Mouse (Mus musculus): ENCODE measurements around the gene Slc31a1.

The Slc31a1 gene

GRCm38 (mm10) chr4:62408601-62409282, 48.2 kb downstream of the Slc31a1 start, which contains the start of the genes Cdc26 and Prpf4:
Gene Cdc26, minus strand, starts transcription at chr4:62408642.
Gene Prpf4, plus strand, starts transcription at chr4:62408797.
- peak; percentile 99 for DNase-seq

- DNase-seq = no peak
Measured at GRCm38 (mm10) chr4:62409615-62410014, 49.1 kb downstream of the Slc31a1 start.

GRCm38 (mm10) chr4:62410325-62410724, 49.8 kb downstream of the Slc31a1 start:
- no peak for DNase-seq

GRCm38 (mm10) chr4:62411606-62412005, 51.1 kb downstream of the Slc31a1 start:
- DNase-seq = no peak

GRCm38 (mm10) chr4:62418448-62418847, 57.9 kb downstream of the Slc31a1 start:
- DNase-seq = no peak

- no peak for DNase-seq
Measured at GRCm38 (mm10) chr4:62419091-62419490, 58.6 kb downstream of the Slc31a1 start.

GRCm38 (mm10) chr4:62425891-62426290, 65.4 kb downstream of the Slc31a1 start:
- no peak for DNase-seq

- peak; percentile 58 for DNase-seq
Measured at GRCm38 (mm10) chr4:62427978-62428758, 67.6 kb downstream of the Slc31a1 start.

- DNase-seq = no peak
Measured at GRCm38 (mm10) chr4:62429616-62430015, 69.1 kb downstream of the Slc31a1 start.

GRCm38 (mm10) chr4:62430678-62431077, 70.2 kb downstream of the Slc31a1 start:
- no peak for DNase-seq

GRCm38 (mm10) chr4:62431522-62431921, 71.0 kb downstream of the Slc31a1 start:
- DNase-seq = no peak

GRCm38 (mm10) chr4:62433939-62434870, 73.7 kb downstream of the Slc31a1 start:
- no peak for DNase-seq

- no peak for DNase-seq
Measured at GRCm38 (mm10) chr4:62435081-62435480, 74.6 kb downstream of the Slc31a1 start, which contains the start of gene Rnf183. Gene Rnf183, minus strand, starts transcription at chr4:62435252.

- DNase-seq = no peak
Measured at GRCm38 (mm10) chr4:62437256-62437778, 76.8 kb downstream of the Slc31a1 start.

- DNase-seq = no peak
Measured at GRCm38 (mm10) chr4:62437871-62438270, 77.3 kb downstream of the Slc31a1 start.

GRCm38 (mm10) chr4:62439793-62440192, 79.3 kb downstream of the Slc31a1 start:
- DNase-seq = no peak

GRCm38 (mm10) chr4:62440544-62440943, 80.0 kb downstream of the Slc31a1 start:
- DNase-seq = no peak

- no peak for DNase-seq
Measured at GRCm38 (mm10) chr4:62440986-62441385, 80.5 kb downstream of the Slc31a1 start.
